7 mouse cellular contexts compared by ENCODE assay signal in genomic region chr3:146946641-146947040, GRCm38 (mm10).
"Had no signal": no experiment of that assay in that cellular context is flagged by ENCODE, and none has a peak within 500 bp of the region (broad histone marks: within the 10 kb centered on the region; RNA-seq: fewer than 3 reads in every experiment).

No protein-coding gene starts in this region.

- H3K27ac ChIP-seq: limb, embryonic 15.5 days; liver, embryonic 12.5 days; macrophage; stomach, postnatal 0 days had no signal

- H3K36me3 ChIP-seq: limb, embryonic 15.5 days; liver, embryonic 12.5 days had no signal

- H3K27me3 ChIP-seq: limb, embryonic 15.5 days; liver, embryonic 12.5 days had no signal

- H3K9me3 ChIP-seq: limb, embryonic 15.5 days; liver, embryonic 12.5 days had no signal

- H3K9ac ChIP-seq: limb, embryonic 15.5 days; liver, embryonic 12.5 days had no signal

- H3K4me1 ChIP-seq: limb, embryonic 15.5 days; liver, embryonic 12.5 days had no signal

- ATAC-seq: liver, embryonic 12.5 days had no signal

- DNase-seq: kidney, adult 2 months; kidney, postnatal 25 days; thymus, postnatal 4 days had no signal
